Mouse (Mus musculus): ENCODE data around the gene A630073D07Rik.
"Not testable (repeated sequence)": the region's sequence is repeated elsewhere in the genome, so short reads cannot be mapped to it uniquely, and the experiment has no call there.

Gene A630073D07Rik

GRCm38 (mm10) chr6:132651426-132651825, at the start of gene A630073D07Rik:
Gene A630073D07Rik (minus strand): TSS chr6:132651526.
- DNase-seq (ENCODE audit: low read depth), result no peak

DNA sequence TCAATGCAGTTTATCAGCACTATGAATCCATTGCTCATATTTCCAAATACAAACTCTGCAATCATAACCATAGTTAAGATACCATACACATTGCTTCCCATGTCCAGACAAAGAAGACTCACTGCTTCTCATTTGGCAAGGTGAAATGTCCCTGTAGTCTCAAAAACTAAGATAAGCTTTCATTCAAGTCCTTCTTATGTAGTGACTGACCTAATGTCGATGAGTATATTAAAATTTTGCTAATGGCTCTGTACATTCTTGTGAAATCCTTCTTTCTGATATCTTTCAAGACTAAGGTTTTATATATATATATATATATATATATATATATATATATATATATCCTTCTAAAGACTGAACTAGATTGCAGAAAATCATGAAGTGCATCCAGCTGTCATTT, 49.6 kb upstream of the A630073D07Rik start, which contains the start of gene Tas2r121:
Tas2r121 (minus strand) TSS at position 101 of the 400 bp plus-strand sequence.
- no peak for DNase-seq (ENCODE audit: low read depth)

DNA sequence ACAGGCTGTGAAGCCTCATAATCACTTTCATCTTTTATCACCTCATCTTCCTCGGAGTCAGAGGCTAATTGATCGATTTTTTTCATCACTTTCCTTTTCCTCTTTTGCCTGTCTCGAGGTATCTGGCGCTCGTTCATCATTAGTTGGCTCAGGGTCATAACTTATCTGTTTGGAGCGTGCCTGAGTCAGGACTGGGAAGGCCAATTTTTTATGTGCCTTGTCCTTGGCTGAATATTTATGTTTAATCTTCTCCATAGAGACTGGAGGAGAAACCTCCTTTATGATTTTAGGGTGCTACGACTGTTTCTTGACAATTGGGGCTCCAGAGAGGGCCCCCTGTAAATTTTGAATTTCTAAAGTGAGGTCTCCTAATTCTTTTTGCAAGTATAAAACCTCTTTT, 40.3 kb upstream of the A630073D07Rik start:
- DNase-seq (ENCODE audit: low read depth), result not testable (repeated sequence)

GRCm38 (mm10) chr6:132656653-132657052, 5.3 kb upstream of the A630073D07Rik start, which contains the start of gene Tas2r120:
Gene Tas2r120 (plus strand): TSS chr6:132656953.
- DNase-seq (ENCODE audit: low read depth), result no peak

DNA sequence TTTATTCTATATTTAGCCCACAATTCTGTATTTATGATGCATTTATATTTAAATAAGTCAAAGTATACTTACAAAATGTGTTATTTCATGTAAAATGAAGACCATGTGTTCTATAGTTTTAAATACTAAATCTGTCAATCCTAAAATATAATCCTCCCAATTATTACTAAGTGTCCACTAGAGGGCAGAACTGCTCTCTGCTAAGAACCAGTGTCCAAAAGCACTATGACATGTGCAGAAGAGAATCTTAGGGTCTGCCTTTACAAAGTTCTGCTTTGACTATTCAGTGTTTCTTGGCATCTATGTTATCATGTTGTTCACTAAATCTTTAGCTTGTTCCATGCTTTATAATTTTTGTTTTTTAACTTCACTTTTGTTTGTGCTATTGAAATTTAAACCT, 1.9 kb downstream of the A630073D07Rik start:
- DNase-seq (ENCODE audit: low read depth), result no peak

GRCm38 (mm10) chr6:132595613-132596012, 55.7 kb downstream of the A630073D07Rik start, which contains the start of gene Prp2:
Gene Prp2 (plus strand): TSS chr6:132595913.
- not testable (repeated sequence) for DNase-seq (ENCODE audit: low read depth)
